Mouse (Mus musculus) limb, embryonic 11.5 days (tissue): ENCODE data around the gene Slco1a6. TPM values are rescaled to one million over a fixed set of nuclear protein-coding genes. Genes with fewer than 3 reads are reported as not detected.
"Not testable (repeated sequence)": the region's sequence is repeated elsewhere in the genome, so short reads cannot be mapped to it uniquely, and the experiment has no call there.

Experiments used
- ATAC-seq: fragments of 200-750 bp; cut with Nextera tagmentation; 2 replicates; pipeline ENCODE4 v1.8.0; 2017; ENCODE audit warnings: low read depth; ENCODE audit not compliant: insufficient number of reproducible peaks, low FRiP score, low TSS enrichment
- DNase-seq: peaks from one replicate; pipeline ENCODE4 v3.0.0-alpha.2; 2015; ENCODE audit warnings: low spot score
- H3K27ac ChIP-seq: fragments of 300-500 bp; sonication (generic); replicated peaks from 2 replicates; pipeline ENCODE4 v1.5.1; 2014; ENCODE audit warnings: low read depth, mild to moderate bottlenecking, low read length
- H3K27me3 ChIP-seq: fragments of 300-500 bp; sonication (generic); 2 replicates; pipeline ENCODE4 v1.6.1; 2014; ENCODE audit warnings: mild to moderate bottlenecking, low read length, mixed read lengths; ENCODE audit not compliant: control insufficient read depth, insufficient read depth
- H3K36me3 ChIP-seq: fragments of 300-500 bp; sonication (generic); 2 replicates; pipeline ENCODE4 v1.6.1; 2014; ENCODE audit warnings: mild to moderate bottlenecking, low read length, moderate library complexity, mixed read lengths; ENCODE audit not compliant: control insufficient read depth, insufficient read depth
- H3K4me1 ChIP-seq: fragments of 300-500 bp; sonication (generic); 2 replicates; pipeline ENCODE4 v1.6.1; 2014; ENCODE audit warnings: low read length, mixed read lengths; ENCODE audit not compliant: control insufficient read depth, insufficient read depth
- H3K4me2 ChIP-seq: fragments of 300-500 bp; sonication (generic); 2 replicates; pipeline ENCODE4 v1.6.1; 2014; ENCODE audit warnings: low read depth, mild to moderate bottlenecking, moderate library complexity; ENCODE audit not compliant: severe bottlenecking
- H3K4me3 ChIP-seq: fragments of 300-500 bp; sonication (generic); 2 replicates; pipeline ENCODE4 v1.5.1; 2014; ENCODE audit warnings: low read depth, low read length
- H3K9ac ChIP-seq: fragments of 300-500 bp; sonication (generic); 2 replicates; pipeline ENCODE4 v1.6.1; 2014; ENCODE audit warnings: mild to moderate bottlenecking, low read length
- H3K9me3 ChIP-seq: fragments of 300-500 bp; sonication (generic); 2 replicates; pipeline ENCODE4 v1.6.1; 2016; ENCODE audit warnings: low read length; ENCODE audit not compliant: control insufficient read depth
- WGBS: fragments of 180-500 bp; shearing (Covaris S2); extraction: QIAGEN DNeasy Blood & Tissue Kit; methylation state at CpG from one replicate; pipeline ENCODE4 v1.1.7; 2014; 5-methylcytosine and 5-hydroxymethylcytosine counted together
- polyA plus RNA-seq: library from polyadenylated mRNA; unstranded; fragments of >200 nt; fragmentation: Nextera tagmentation; extraction: Ambion mirVana; gene quantifications from 2 replicates; pipeline ENCODE4 v1.2.1, GENCODE M21; 2014

Gene Slco1a6
- polyA plus RNA-seq, 1 experiment from 2014 or later: not detected

DNA sequence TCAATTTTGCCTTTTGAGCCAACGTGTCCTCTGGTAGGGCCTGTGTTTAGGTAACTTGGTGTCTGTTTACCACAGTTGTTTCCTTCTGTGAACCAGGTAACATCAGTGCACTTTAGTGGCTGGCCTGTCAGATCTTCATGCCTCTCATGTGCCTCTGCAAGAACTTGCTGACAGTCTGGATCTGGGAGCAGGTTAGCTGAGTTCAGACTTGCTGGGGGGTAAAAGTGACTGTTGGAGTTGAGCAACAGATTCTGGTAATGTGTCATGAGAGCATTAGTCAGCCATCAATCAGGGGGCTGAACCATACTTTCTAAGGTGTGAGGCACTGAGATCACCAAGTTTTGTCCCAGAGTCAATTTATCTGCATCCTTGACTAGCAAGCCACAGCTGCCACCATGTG, 16.4 kb downstream of the Slco1a6 start:
- no peaks in the 10 kb centered on the region for H3K27me3 ChIP-seq
- DNase-seq (no peak), ATAC-seq (no peak)
- H3K4me3 ChIP-seq: no peak overlapping the region
- no peak overlapping the region for H3K9ac ChIP-seq
- no peak overlapping the region for H3K27ac ChIP-seq
- H3K9me3 ChIP-seq: no peaks in the 10 kb centered on the region
- 80% methylated on average over 1 of the region's 1 CpGs for WGBS
- no peak overlapping the region for H3K4me2 ChIP-seq
- no peaks in the 10 kb centered on the region for H3K36me3 ChIP-seq
- H3K4me1 ChIP-seq: no peaks in the 10 kb centered on the region

- Histone ChIP-seq H3K4me3 (no peak overlapping the region), H3K27me3 (no peaks in the 10 kb centered on the region), H3K9ac (no peak overlapping the region), H3K4me1 (no peaks in the 10 kb centered on the region), H3K27ac (no peak overlapping the region), H3K4me2 (no peak overlapping the region), H3K9me3 (no peaks in the 10 kb centered on the region), H3K36me3 (no peaks in the 10 kb centered on the region)
- DNase-seq: no peak
- 95% methylated on average over 3 of the region's 3 CpGs for WGBS
- no peak for ATAC-seq
These were observed 20.9 kb downstream of the Slco1a6 start for GRCm38 (mm10) chr6:142187426-142187825.

GRCm38 (mm10) chr6:142185868-142186415, 22.4 kb downstream of the Slco1a6 start:
- no peaks in the 10 kb centered on the region for H3K27me3 ChIP-seq
- H3K4me2 ChIP-seq: no peak overlapping the region
- no peaks in the 10 kb centered on the region for H3K9me3 ChIP-seq
- 81% methylated on average over 2 of the region's 2 CpGs for WGBS
- no peaks in the 10 kb centered on the region for H3K4me1 ChIP-seq
- no peaks in the 10 kb centered on the region for H3K36me3 ChIP-seq
- H3K27ac ChIP-seq: no peak overlapping the region
- DNase-seq: no peak
- no peak overlapping the region for H3K9ac ChIP-seq
- ATAC-seq: no peak
- H3K4me3 ChIP-seq: no peak overlapping the region

DNA sequence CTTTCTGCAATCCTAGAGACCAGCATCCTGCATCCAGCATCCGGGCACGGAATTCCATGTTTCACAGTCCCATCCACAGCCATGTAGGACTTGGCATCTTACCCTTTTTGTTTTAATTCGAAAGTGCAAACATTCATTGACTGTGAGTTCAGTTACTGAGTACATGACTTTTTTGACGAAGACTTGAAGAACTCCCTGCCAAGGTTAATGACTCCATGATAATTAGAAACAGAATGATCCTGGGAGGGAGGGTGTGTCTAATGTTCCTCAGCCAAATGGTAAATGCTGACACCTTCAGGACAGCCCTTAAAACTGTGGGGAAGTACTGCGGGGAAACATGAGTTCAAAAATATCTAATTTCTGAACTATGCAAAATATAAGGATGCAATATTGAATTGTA, 44.9 kb downstream of the Slco1a6 start:
- ATAC-seq: no peak
- H3K4me3 ChIP-seq: no peak overlapping the region
- no peak overlapping the region for H3K27ac ChIP-seq
- H3K4me2 ChIP-seq: no peak overlapping the region
- H3K9ac ChIP-seq: no peak overlapping the region
- H3K27me3 ChIP-seq: no peaks in the 10 kb centered on the region
- no peaks in the 10 kb centered on the region for H3K36me3 ChIP-seq
- H3K4me1 ChIP-seq: no peaks in the 10 kb centered on the region
- no peak for DNase-seq
- no peaks in the 10 kb centered on the region for H3K9me3 ChIP-seq
- WGBS: 73% methylated on average over 5 of the region's 5 CpGs

- Histone ChIP-seq H3K4me3 (no peak overlapping the region), H3K9me3 (no peaks in the 10 kb centered on the region), H3K36me3 (no peaks in the 10 kb centered on the region), H3K4me2 (no peak overlapping the region), H3K27me3 (no peaks in the 10 kb centered on the region), H3K9ac (no peak overlapping the region), H3K4me1 (no peaks in the 10 kb centered on the region), H3K27ac (no peak overlapping the region)
- no peak for ATAC-seq
- no peak for DNase-seq
- 92% methylated on average over 2 of the region's 2 CpGs for WGBS
These were observed 47.1 kb downstream of the Slco1a6 start for GRCm38 (mm10) chr6:142161171-142161570.

- DNase-seq, H3K9me3 ChIP-seq, H3K9ac ChIP-seq, H3K27ac ChIP-seq, H3K36me3 ChIP-seq, H3K4me2 ChIP-seq, H3K27me3 ChIP-seq, H3K4me3 ChIP-seq, H3K4me1 ChIP-seq, ATAC-seq: not testable (repeated sequence)
- WGBS: 93% methylated on average over 3 of the region's 10 CpGs
These were observed 54.2 kb downstream of the Slco1a6 start for GRCm38 (mm10) chr6:142154081-142154480.

DNA sequence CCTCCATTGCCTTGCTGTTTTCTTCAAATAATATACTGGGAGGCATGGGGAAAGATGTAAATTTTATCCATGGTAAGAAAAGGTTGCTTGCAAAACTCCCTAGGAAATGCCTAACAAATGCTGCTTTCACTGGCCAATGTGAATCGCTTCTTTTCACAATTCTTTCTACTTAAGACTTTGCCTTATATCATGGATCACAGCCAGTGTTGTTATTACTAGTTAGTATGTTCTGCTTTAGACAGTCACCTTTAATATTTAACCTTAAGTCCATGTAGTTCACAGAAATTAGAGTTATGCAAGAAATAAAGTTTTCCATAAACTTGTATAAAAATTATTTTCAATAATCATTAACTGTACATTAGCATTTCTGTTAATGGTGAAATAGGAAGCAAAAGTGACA, 60.0 kb downstream of the Slco1a6 start:
- Histone ChIP-seq H3K4me1 (no peaks in the 10 kb centered on the region), H3K9ac (no peak overlapping the region), H3K9me3 (no peaks in the 10 kb centered on the region), H3K27me3 (no peaks in the 10 kb centered on the region), H3K36me3 (no peaks in the 10 kb centered on the region), H3K27ac (no peak overlapping the region), H3K4me3 (no peak overlapping the region), H3K4me2 (no peak overlapping the region)
- ATAC-seq (no peak), DNase-seq (no peak)
- WGBS: 94% methylated on average over 1 of the region's 1 CpGs

- no peaks in the 10 kb centered on the region for H3K9me3 ChIP-seq
- no peak overlapping the region for H3K9ac ChIP-seq
- H3K4me1 ChIP-seq: no peaks in the 10 kb centered on the region
- H3K4me2 ChIP-seq: no peak overlapping the region
- no peaks in the 10 kb centered on the region for H3K36me3 ChIP-seq
- H3K27me3 ChIP-seq: no peaks in the 10 kb centered on the region
- H3K27ac ChIP-seq: no peak overlapping the region
- DNase-seq (no peak), ATAC-seq (no peak)
- WGBS: 85% methylated on average over 3 of the region's 3 CpGs
- H3K4me3 ChIP-seq: no peak overlapping the region
These were observed 96.5 kb downstream of the Slco1a6 start for GRCm38 (mm10) chr6:142111667-142112305.

DNA sequence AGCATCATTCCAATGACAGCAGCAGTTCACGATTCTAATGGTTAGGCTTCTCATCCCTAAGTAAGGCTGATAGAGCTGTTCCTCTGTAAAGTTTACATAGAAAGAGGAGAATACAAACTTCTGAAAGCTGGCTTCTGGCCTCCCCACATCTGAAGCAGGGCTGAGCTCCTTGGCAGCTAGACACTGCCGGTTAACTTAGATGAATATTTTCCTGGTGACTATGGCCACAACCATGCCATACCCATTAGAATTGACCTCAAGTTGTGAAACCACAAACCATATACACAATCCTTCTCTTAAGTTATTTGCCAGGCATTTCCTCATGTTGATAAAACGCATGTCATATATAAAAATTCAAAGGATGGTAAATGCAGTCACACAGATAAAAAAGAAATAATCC, 117.2 kb downstream of the Slco1a6 start:
- 86% methylated on average over 3 of the region's 3 CpGs for WGBS
- DNase-seq (no peak), ATAC-seq (no peak)
- H3K4me2 ChIP-seq: no peak overlapping the region
- H3K27me3 ChIP-seq: no peaks in the 10 kb centered on the region
- H3K4me1 ChIP-seq: no peaks in the 10 kb centered on the region
- H3K27ac ChIP-seq: no peak overlapping the region
- no peaks in the 10 kb centered on the region for H3K9me3 ChIP-seq
- H3K4me3 ChIP-seq: no peak overlapping the region
- no peaks in the 10 kb centered on the region for H3K36me3 ChIP-seq
- H3K9ac ChIP-seq: no peak overlapping the region
